Mouse (Mus musculus) thymus, adult 2 months (tissue): ENCODE data around the gene Nsun6.

ENCODE experiments used
- CTCF ChIP-seq: fragments of 200-500 bp; IDR thresholded peaks from 2 replicates; pipeline ENCODE4 v1.5.1; 2012; ENCODE audit warnings: mild to moderate bottlenecking, control low read depth, low read length, moderate library complexity, borderline replicate concordance; ENCODE audit not compliant: control insufficient read depth, poor library complexity, insufficient read depth; ENCODE audit errors: extremely low read depth
- POLR2A ChIP-seq: fragments of 200-500 bp; IDR thresholded peaks from 2 replicates; pipeline ENCODE4 v1.6.1; 2012; ENCODE audit warnings: mild to moderate bottlenecking, low read length, control low read depth, moderate library complexity; ENCODE audit not compliant: control insufficient read depth, poor library complexity, insufficient read depth; ENCODE audit errors: extremely low read depth

DNA sequence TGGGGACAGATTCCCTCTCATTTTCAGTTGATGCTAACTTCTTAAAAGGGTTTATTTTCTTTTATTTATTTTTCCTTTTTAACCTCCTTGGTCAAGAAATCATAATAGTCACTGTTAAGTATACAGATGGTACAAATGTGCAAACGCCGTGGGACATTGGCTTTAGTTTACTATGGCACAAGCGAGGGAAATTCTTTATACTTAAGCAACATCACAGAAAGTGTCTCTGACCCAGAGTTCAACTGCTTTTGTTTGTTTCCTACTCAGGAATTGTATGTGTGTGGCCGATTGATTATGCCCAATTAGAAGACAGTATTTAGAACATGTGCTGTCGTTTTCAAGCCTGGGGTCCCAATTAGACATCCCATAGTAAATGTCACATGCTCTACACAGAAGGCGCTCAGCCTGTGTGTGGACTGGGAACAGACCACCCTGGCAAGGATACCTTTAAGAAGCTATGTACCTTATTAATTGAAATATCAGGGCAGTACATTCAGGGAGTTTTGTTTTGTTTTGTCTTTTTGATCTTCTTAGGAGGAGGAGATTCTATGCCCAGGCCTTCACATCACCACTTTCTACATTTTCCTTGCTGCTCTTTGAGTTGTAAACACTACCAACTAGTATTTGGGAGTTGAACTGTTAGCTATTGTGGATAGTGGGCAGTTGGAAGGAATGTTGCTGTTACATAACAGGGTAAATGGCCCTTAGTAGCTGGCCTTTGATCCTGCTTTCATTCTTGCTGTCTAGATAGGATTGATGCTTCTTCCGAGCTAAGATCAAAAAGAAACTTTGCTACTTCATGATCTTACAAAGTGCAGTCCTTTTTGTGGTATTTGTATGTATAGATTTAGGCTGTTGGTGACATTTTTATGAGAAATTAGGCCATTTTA lies 9.8 kb upstream of the Nsun6 start:
- TF ChIP-seq CTCF (no peak), POLR2A (no peak)
